Mouse (Mus musculus): ENCODE measurements around the gene Stoml1.

The Stoml1 gene

GRCm38 (mm10) chr9:58274626-58275025, 21.7 kb downstream of the Stoml1 start:
- DNase-seq = no peak

DNA sequence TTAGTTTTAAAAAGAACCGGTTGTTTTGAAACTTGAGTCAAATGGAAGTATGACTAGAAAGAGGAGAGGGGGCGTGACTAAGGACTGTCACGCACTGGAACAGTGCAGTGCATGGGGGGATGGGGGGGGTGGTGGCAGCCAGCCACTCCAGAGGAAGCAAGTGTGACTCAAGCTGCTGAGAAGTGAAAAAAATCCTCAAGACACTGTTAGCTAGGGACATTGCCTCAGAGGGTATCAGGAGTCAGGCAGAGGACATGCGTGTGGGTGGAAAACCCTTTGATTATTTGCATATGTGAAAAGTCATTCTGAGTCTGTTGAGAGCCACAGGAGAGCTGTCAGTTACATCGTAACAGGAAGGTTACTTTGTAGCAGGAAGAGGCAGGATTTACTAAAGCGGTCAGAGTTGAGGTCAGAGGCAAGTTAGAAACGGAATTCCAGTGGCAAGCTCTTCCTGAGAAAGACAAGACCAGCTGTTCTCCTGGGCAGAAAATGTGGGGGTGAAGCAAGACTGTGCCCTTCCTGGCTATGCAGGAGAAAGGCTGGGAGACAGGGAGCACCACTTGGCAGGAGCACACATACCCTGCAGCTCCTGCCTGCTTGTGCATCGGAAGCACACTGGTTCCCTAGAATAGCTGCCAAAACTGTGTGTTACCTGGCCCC, 22.3 kb downstream of the Stoml1 start:
- peak; percentile 42 for DNase-seq

DNA sequence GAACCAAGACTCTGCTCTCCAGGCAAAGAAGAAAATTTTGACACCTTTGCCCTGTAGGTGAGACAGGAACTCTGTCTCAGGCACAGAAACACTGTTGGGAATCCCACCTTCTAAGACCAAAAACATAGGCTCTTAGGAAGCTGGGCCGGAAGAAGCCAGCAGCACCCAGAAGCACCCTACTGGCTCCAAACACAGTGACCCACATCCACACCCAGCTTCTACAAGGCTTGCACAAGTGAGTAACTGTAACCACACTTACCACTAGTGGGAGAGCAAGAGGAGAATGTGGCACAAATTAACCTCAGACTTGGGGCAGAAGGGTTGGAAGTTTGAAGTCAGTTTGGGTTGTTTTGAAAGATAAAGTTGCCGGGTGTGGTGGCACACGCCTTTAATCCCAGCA, 22.8 kb downstream of the Stoml1 start:
- no peak for DNase-seq

GRCm38 (mm10) chr9:58276346-58276745, 23.4 kb downstream of the Stoml1 start:
- no peak for DNase-seq

GRCm38 (mm10) chr9:58278313-58278712, 25.3 kb downstream of the Stoml1 start:
- DNase-seq = no peak

GRCm38 (mm10) chr9:58278821-58279723, 26.1 kb downstream of the Stoml1 start:
- no peak for DNase-seq

DNA sequence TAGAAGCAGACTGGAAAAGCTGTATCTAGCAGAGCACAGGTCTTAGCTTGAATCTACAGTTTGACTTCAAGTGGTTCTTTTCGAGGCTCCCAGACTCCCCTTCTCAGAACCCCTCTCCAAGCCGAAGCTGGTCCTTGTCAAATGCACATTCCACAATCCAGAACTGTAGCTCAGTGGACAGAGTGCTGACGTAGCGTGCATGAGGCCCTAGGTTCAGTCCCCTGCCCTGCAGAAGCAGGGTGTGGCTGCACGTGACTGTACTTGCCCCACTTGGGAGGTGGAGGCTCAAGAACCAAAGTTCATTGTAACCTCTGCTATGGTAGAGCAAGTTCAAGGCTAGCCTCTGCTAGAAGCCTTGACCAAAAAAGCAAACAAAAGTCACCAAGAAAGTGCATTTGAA, 26.8 kb downstream of the Stoml1 start:
- DNase-seq = no peak

DNA sequence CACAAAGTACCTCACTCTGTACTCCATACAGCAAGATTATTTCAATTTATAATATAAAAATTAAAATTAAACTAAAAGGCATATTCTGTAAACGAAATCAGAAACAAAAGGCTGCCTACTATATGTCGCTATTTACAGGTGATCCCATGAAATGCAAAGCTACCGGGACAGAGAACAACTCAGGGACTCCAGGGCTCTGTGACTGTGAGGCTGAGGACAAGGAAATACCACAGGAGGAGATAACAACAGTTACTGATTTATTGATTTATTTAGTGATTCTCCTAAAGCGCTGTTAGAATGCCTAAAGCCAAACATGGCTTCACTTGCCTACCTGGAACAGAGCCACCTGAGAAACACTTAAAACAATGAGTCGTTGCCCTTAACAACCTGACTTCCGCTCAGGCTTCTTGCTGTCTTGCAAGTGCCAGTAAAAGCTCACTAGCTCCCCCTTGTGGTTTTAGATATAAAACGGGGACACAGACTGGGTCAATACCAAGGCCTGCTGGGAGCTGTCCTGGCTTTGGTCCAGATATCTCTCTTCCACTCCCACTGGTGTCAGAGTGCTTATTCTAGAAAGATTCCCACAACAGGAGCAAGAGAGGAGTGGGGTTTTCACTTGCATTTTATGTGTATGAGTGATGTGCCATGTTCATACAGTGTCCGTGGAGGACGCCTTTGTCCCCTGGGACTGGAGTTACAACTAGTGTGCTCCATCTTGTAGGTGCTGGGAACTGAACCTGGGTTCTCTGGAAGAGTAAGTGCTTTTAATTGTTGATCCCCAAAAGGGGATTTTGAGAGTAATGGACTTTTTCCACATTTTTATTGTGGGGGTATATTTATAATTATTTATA, 27.5 kb downstream of the Stoml1 start:
- peak; percentile 63 for DNase-seq

- peak; percentile 77 for DNase-seq
These were observed 28.6 kb downstream of the Stoml1 start for GRCm38 (mm10) chr9:58281597-58281996.

DNA sequence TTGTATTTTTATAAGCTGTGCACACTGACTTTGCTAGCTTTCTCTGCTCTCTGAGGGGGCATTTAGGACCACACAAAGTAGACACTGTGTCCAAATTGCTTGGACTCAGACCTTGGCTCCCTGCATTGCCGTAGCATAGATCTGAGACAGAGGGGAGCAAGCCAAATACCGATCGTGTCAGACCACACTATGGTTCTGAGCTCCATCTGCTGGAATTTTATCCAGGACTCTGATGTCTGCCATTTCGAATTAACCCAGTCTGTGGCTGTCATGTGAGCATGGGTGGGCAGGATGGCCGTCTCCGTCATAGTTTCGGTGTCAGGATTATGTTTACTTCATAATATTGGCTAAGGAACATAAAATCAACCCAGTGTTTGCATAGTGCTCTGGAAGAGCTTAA, 30.5 kb downstream of the Stoml1 start:
- no peak for DNase-seq

DNA sequence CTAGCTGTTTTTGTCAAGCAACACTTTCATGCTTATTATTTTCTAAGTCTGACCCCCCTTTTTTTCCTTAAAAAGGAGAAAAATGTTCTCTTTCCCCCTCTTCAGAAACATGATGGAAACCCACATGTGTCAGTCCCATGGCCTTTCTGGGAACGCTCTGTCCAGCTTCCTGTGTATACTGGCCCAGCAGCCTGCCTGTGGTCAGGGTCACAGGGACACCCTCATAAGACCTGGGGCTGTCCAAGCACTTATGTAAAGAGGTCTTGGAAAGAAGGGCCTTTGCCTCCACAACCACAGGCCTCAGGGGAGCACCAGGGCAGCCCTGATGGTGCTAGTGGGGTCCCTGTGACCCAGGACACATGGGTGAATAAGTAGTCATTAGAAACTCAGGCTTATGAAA, 36.1 kb downstream of the Stoml1 start:
- DNase-seq = no peak

DNA sequence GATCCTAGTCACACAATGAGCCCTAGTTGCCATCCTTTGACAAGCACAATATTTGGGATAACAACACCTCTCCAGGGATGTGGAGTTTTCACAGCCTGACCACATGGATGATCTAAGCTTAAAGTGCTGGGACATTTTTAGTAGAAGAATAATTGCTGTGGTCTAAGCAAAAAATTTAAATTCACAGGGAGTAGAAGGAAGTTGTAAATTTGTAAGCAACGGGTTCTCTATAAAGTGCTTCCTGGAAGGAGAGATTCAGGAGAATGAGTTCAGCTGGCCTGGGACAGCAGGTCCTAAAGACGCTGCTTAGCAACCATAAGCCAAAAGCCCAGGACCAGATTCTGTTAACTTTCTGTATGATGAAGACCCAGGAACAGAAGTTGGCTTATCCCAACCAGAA, 36.9 kb downstream of the Stoml1 start:
- no peak for DNase-seq

- no peak for DNase-seq
These were observed 41.6 kb downstream of the Stoml1 start for GRCm38 (mm10) chr9:58294527-58294926.

GRCm38 (mm10) chr9:58295345-58295744, 42.4 kb downstream of the Stoml1 start:
- no peak for DNase-seq

DNA sequence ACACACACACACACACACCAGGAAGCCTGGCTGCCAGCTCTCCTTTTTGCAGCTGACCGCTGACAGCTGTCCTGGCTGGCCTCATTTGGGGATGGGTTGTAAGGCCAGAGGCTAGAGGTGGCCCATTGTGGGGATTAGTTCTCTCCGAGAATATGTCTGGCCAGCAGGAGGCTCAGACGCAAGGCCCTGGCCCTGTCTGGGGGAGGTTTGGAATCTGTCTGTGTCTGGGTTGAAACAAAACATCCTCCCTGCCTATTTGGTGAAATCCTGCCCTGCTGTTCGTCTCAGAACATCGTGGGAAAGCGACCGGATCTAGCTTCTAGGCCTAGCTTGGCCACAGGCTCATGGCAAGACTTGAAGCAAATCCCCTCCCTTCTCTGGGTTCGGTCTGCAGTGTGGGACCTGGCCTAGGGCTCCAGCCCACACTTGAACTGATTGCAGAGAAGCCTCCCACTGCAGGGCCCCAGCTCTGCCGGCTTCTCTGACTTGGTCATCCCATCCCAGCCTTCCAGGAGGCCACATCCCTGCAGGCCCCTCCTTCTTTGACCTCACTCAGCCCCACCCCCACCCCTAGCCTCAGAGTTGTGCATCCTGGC, 42.9 kb downstream of the Stoml1 start:
- no peak for DNase-seq

GRCm38 (mm10) chr9:58297065-58297464, 44.1 kb downstream of the Stoml1 start:
- no peak for DNase-seq

GRCm38 (mm10) chr9:58297961-58298477, 45.1 kb downstream of the Stoml1 start:
- DNase-seq = no peak

GRCm38 (mm10) chr9:58299356-58299799, 46.4 kb downstream of the Stoml1 start:
- no peak for DNase-seq

DNA sequence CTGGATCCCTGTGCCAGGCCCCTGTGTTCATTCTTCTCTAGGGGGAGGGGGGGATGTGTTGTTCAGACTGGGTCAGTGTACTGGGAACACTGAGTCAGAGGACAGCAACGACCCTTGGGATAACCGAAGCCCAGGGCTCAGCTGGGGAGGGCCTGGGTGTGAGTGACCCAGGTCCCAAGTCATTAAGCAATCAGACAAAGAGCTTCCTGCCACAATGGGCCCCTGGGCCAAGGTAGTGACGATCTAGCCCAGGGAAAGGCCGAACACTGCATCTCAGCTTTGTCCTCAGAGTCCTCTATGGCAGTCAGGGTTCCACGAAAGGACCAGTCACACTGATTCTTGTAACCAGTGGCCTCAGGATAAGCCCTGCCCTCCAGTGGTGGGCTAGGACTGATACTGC, 50.2 kb downstream of the Stoml1 start:
- DNase-seq = no peak

GRCm38 (mm10) chr9:58303599-58304271, 50.8 kb downstream of the Stoml1 start:
- DNase-seq = no peak

GRCm38 (mm10) chr9:58305686-58306085, 52.7 kb downstream of the Stoml1 start:
- DNase-seq = no peak

DNA sequence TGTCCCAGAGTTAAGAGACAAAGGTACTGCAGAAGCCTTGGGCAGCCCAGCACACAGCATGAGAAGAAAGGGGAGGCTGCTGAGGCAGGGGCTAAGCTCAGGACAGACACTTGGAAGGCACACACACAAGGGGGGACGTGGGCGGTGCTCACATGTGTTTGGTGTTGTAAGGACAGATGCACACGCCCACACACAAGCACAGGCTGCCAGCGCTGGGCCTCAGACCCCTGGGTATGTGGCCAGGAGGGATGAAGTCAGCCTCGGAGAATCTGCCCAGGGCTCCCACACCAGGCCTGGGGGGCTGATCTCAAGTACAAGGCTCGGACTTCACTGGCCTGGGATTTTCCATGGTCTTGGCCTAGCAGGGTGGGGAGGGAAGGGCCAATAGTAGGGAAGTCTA, 55.4 kb downstream of the Stoml1 start:
- no peak for DNase-seq

All from thymus, postnatal 4 days (tissue).